Mouse (Mus musculus) embryonic facial prominence, embryonic 11.5 days (tissue): ENCODE results near the gene Slc16a7. TPM values are rescaled to one million over a fixed set of nuclear protein-coding genes. Genes with fewer than 3 reads are reported as not detected.

ENCODE experiments used
- ATAC-seq: fragments of 200-750 bp; cut with Nextera tagmentation; replicated peaks from 2 replicates; pipeline ENCODE4 v1.8.0; 2017; ENCODE audit warnings: low read depth; ENCODE audit not compliant: insufficient number of reproducible peaks, low FRiP score, low TSS enrichment
- DNase-seq: peaks from one replicate; pipeline ENCODE4 v3.0.0-alpha.2; 2015; ENCODE audit warnings: low spot score
- H3K27ac ChIP-seq: fragments of 300-500 bp; sonication (generic); replicated peaks from 2 replicates; pipeline ENCODE4 v1.5.1; 2014; ENCODE audit warnings: mild to moderate bottlenecking, low read depth, low read length, control low read depth
- H3K27me3 ChIP-seq: fragments of 300-500 bp; sonication (generic); 2 replicates; pipeline ENCODE4 v1.6.1; 2014; ENCODE audit warnings: mild to moderate bottlenecking, low read length, moderate library complexity, mixed read lengths; ENCODE audit not compliant: control insufficient read depth, insufficient read depth
- H3K36me3 ChIP-seq: fragments of 300-500 bp; sonication (generic); replicated peaks from 2 replicates; pipeline ENCODE4 v1.6.1; 2014; ENCODE audit warnings: low read depth, mild to moderate bottlenecking, low read length, moderate library complexity, mixed read lengths; ENCODE audit not compliant: control insufficient read depth, insufficient read depth
- H3K4me1 ChIP-seq: fragments of 300-500 bp; sonication (generic); 2 replicates; pipeline ENCODE4 v1.6.1; 2014; ENCODE audit warnings: low read length, mixed read lengths; ENCODE audit not compliant: control insufficient read depth, insufficient read depth
- H3K4me2 ChIP-seq: fragments of 300-500 bp; sonication (generic); 2 replicates; pipeline ENCODE4 v1.6.1; 2014; ENCODE audit warnings: low read depth, mild to moderate bottlenecking, control low read depth, low read length, moderate library complexity
- H3K4me3 ChIP-seq: fragments of 300-500 bp; sonication (generic); 2 replicates; pipeline ENCODE4 v1.5.1; 2014; ENCODE audit warnings: low read depth, low read length, control low read depth
- H3K9ac ChIP-seq: fragments of 300-500 bp; sonication (generic); replicated peaks from 2 replicates; pipeline ENCODE4 v1.6.1; 2014; ENCODE audit warnings: mild to moderate bottlenecking, control low read depth, low read length
- H3K9me3 ChIP-seq: fragments of 300-500 bp; sonication (generic); replicated peaks from 2 replicates; pipeline ENCODE4 v1.6.1; 2016; ENCODE audit warnings: mild to moderate bottlenecking, low read length, inconsistent platforms, mixed read lengths; ENCODE audit not compliant: control insufficient read depth
- WGBS: fragments of 180-500 bp; shearing (Covaris S2); extraction: QIAGEN DNeasy Blood & Tissue Kit; methylation state at CpG from one replicate; pipeline ENCODE4 v1.1.7; 2014; 5-methylcytosine and 5-hydroxymethylcytosine counted together
- polyA plus RNA-seq: library from polyadenylated mRNA; unstranded; fragments of >200 nt; fragmentation: Nextera tagmentation; extraction: Ambion mirVana; gene quantifications from 2 replicates; pipeline ENCODE4 v1.2.1, GENCODE M21; 2014

The Slc16a7 gene
- polyA plus RNA-seq, 1 experiment from 2014 or later = 3.9 TPM

DNA sequence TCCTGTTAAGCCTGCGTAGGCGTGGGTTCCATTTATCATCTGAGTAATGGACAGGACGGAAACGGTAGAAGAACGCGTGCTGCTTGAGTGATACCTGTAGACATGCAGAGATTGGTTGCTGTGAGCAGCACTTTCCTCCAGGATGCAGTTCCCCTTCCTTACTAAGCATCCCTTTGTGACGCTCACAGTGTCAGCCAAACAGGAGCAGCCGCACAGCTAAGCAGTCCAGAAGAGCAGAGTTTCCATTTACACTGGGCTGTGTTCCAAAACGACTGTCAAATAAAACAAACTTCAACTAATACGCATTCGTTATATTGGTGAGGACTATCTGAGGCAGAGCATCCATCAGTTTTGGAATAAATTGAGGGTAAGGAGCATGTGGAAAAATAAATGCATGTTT, 17.8 kb downstream of the Slc16a7 start:
- H3K4me3 ChIP-seq = no peak overlapping the region
- no peaks in the 10 kb centered on the region for H3K4me1 ChIP-seq
- no peaks in the 10 kb centered on the region for H3K27me3 ChIP-seq
- no peak overlapping the region for H3K27ac ChIP-seq
- ATAC-seq (no peak), DNase-seq (no peak)
- WGBS = 86% methylated on average over 11 of the region's 11 CpGs
- no peak overlapping the region for H3K4me2 ChIP-seq
- no peaks in the 10 kb centered on the region for H3K36me3 ChIP-seq
- no peaks in the 10 kb centered on the region for H3K9me3 ChIP-seq
- no peak overlapping the region for H3K9ac ChIP-seq

DNA sequence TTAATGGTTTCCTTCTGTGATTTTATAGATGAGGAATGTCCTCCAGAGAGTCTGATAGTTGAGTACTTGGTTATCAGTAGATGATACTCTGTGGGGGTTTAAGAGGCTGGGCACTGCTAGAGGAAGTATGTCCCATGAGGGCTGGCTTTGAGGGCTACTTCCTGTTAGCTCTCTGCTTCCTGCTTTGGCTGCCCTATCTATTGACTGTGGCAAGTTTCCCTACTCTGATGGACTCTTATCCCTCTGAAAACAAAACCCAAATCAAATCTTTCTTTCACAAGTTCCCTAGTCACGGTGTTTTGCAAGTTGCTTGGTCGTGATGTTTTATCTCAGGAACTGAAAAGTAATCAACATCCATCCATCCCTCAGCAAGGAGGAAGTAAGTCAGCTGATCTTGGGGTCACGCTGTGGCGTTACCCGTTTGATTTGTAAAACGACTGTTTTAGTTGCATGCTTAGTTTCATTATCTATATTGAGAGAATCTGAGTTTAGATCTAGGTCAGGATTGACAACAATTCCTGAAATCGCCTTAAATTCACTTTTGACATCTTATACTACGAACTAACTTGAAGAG, 19.1 kb downstream of the Slc16a7 start:
- H3K4me3 ChIP-seq = no peak overlapping the region
- DNase-seq = no peak
- H3K36me3 ChIP-seq = no peaks in the 10 kb centered on the region
- WGBS = 77% methylated on average over 8 of the region's 8 CpGs
- no peak overlapping the region for H3K4me2 ChIP-seq
- H3K27me3 ChIP-seq = no peaks in the 10 kb centered on the region
- no peak for ATAC-seq
- no peaks in the 10 kb centered on the region for H3K4me1 ChIP-seq
- no peaks in the 10 kb centered on the region for H3K9me3 ChIP-seq
- no peak overlapping the region for H3K27ac ChIP-seq
- H3K9ac ChIP-seq = no peak overlapping the region

DNA sequence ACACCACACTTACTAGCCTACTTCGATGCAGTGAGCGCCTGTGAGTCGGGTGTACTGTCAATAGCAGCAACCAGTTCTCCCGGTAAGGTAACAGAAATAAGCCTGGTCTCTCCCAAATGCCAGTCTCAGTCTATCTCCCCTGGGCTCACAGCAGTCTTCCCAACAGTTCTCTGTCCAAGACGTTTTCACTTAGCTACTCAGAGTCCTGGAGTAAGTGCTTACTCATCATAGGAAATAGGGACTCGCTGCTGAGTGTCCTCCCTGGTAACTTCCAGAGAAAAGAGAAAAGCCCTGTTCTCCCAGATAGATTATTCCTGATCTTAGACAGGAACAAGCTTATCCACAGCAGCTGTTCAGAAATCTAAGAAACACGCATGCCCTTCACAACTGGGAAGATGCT, 30.8 kb downstream of the Slc16a7 start:
- H3K36me3 ChIP-seq = no peaks in the 10 kb centered on the region

DNA sequence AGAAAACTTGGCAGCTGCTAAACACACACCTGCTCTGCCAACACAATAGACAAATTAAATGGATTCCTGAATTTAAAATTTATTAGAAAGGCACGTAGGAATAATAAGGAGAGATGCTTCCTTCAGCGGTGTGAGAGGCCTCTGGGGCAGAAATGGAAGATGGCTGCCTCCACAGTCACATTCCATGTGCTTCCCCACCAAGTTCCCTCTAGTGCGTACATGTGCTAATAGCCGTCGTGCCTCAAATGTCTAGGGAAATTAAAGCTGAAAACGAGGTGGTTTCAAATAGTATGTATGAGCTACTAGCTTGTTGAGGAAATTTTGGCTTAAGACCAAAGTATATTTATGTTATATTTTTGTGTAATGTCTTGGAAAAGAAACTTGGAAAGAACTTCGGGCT, 36.5 kb downstream of the Slc16a7 start:
- DNase-seq (no peak), ATAC-seq (no peak)
- Histone ChIP-seq H3K27me3 (no peaks in the 10 kb centered on the region), H3K4me1 (no peaks in the 10 kb centered on the region), H3K27ac (no peak overlapping the region), H3K36me3 (no peaks in the 10 kb centered on the region), H3K9me3 (no peaks in the 10 kb centered on the region), H3K9ac (no peak overlapping the region), H3K4me2 (no peak overlapping the region), H3K4me3 (no peak overlapping the region)
- WGBS = 65% methylated on average over 7 of the region's 7 CpGs

More for the DNA sequence above, 30.8 kb downstream of the Slc16a7 start:
- Histone ChIP-seq H3K4me1 (no peaks in the 10 kb centered on the region), H3K4me2 (no peak overlapping the region), H3K27me3 (no peaks in the 10 kb centered on the region), H3K9ac (no peak overlapping the region), H3K4me3 (no peak overlapping the region), H3K9me3 (no peaks in the 10 kb centered on the region), H3K27ac (no peak overlapping the region)
- 88% methylated on average over 7 of the region's 7 CpGs for WGBS
- ATAC-seq (no peak), DNase-seq (no peak)

DNA sequence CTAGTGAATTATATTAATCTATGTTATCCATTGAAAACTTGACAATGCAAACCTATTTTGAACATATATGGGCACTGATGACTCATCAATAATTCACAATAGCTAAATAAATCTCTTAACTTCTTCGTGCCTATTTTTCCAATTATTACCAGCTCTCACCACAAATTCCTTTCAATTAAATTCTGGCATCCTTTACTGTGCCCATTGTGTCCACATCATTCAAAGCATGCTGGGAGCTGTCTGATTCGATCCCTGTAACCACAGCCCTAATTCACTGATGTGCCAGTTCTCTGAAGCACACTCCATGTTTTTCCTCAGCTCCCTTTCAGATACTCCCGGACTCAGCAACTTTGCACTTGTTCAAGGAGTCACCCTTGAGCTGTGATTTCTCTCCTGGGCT, 41.1 kb downstream of the Slc16a7 start:
- no peaks in the 10 kb centered on the region for H3K4me1 ChIP-seq
- H3K36me3 ChIP-seq = no peaks in the 10 kb centered on the region
- no peaks in the 10 kb centered on the region for H3K27me3 ChIP-seq
- no peak overlapping the region for H3K27ac ChIP-seq
- H3K4me3 ChIP-seq = no peak overlapping the region
- DNase-seq (no peak), ATAC-seq (no peak)
- H3K9ac ChIP-seq = no peak overlapping the region
- no peaks in the 10 kb centered on the region for H3K9me3 ChIP-seq
- H3K4me2 ChIP-seq = no peak overlapping the region
- 81% methylated on average over 3 of the region's 3 CpGs for WGBS

DNA sequence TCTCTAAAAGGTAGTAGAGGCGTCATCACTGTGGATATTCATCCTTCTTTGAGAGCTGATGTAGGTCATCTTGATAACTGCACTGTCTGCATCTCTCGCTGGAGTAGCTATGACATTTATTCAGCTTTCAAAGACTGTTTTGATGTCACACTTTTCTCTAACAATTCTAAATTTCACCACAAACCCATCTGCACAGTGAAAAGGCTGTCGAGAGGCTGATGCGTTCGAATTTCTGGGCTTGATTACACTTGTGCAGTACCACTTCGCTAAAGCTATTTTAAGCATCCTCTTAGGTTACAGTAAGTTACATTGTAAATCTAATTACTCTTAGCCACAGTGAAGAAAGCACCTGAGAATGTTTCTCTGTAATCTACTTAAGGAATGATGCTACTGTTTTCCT, 42.1 kb downstream of the Slc16a7 start:
- Histone ChIP-seq H3K4me3 (no peak overlapping the region), H3K27me3 (no peaks in the 10 kb centered on the region), H3K27ac (no peak overlapping the region), H3K4me2 (no peak overlapping the region), H3K9me3 (no peaks in the 10 kb centered on the region), H3K9ac (no peak overlapping the region), H3K36me3 (no peaks in the 10 kb centered on the region), H3K4me1 (no peaks in the 10 kb centered on the region)
- ATAC-seq = no peak
- DNase-seq = no peak
- 84% methylated on average over 6 of the region's 6 CpGs for WGBS

DNA sequence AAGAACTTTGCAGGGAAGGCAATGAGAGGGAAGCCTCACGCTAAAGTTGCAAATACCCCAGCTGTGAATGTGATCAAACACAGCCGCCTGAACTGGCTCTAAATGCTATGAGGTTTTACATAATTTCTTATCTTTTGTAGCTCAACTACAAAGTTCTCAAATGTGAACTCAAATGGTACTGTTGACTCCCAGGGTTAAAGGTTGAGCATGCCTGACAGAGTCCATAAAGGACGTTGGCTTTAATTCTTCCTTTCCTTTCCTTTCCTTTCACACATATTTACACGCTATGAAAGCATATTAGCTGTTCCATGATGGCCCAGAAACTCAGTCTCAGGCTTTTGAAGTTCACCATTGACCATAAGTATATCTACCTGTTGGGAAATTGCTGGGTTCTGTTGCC, 42.9 kb downstream of the Slc16a7 start:
- no peak for DNase-seq
- H3K4me1 ChIP-seq = no peaks in the 10 kb centered on the region
- H3K9me3 ChIP-seq = no peaks in the 10 kb centered on the region
- H3K27ac ChIP-seq = no peak overlapping the region
- no peak for ATAC-seq
- no peak overlapping the region for H3K9ac ChIP-seq
- no peak overlapping the region for H3K4me3 ChIP-seq
- WGBS = 75% methylated on average over 4 of the region's 4 CpGs
- H3K27me3 ChIP-seq = no peaks in the 10 kb centered on the region
- no peak overlapping the region for H3K4me2 ChIP-seq
- no peaks in the 10 kb centered on the region for H3K36me3 ChIP-seq

DNA sequence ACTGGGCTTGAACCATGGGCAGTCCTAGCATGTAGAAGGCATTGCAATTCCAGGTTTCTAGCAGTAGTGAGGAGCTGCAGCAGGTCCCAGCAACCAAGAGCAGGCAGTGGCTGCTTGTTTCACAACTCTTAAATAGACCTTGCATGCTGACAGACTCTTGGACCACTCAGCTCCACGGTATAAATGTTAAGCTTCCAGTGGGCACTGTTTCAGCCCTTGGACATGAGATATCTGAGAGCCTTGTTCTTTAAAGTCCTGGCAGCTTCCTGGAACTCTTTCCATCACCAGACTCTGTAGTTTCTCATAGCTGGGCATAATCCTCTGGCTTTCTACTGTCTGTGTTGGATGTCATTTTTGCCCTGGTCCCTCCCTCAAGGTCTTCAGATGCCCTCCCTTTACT, 43.7 kb downstream of the Slc16a7 start:
- no peak overlapping the region for H3K9ac ChIP-seq
- H3K27me3 ChIP-seq = no peaks in the 10 kb centered on the region
- WGBS = 92% methylated on average over 1 of the region's 1 CpGs
- no peak overlapping the region for H3K4me2 ChIP-seq
- no peaks in the 10 kb centered on the region for H3K4me1 ChIP-seq
- no peak overlapping the region for H3K4me3 ChIP-seq
- DNase-seq = no peak
- ATAC-seq = no peak
- no peaks in the 10 kb centered on the region for H3K9me3 ChIP-seq
- no peak overlapping the region for H3K27ac ChIP-seq
- H3K36me3 ChIP-seq = no peaks in the 10 kb centered on the region
